Mouse (Mus musculus): ENCODE results near the gene Trank1. TPM values are rescaled to one million over a fixed set of nuclear protein-coding genes. Genes with fewer than 3 reads are reported as not detected.

The Trank1 gene
- polyA plus RNA-seq, 1 experiment from 2014 or later = 17.8 TPM

DNA sequence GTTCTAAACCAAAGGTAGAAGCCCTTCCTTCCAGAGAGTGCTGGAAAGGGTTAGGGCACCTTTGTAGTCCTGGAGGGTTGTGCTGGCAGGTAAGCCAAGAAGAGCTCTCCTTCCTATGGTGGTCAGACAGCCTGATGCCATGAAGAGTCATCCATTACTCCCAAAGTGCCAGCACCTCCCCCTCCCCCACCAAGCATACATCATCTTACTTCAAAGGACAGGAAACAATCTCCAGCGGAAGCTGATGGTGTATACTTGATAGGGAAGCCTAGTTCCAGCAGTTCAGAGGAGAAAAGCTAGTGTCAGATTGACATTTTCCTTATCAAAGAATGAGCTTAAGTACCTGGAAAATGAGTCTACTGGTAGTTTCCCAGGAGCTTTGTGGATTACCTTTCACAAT, 36.4 kb upstream of the Trank1 start:
- Histone ChIP-seq H3K4me2 (ENCODE audit: low read depth, low read length) (peak overlapping the region; percentile 37), H3K36me3 (ENCODE audit: control insufficient read depth, insufficient read depth, low read length) (peaks cover 16% of the 10 kb centered on the region; the same call in 1 of the 2 replicates), H3K27me3 (ENCODE audit: control insufficient read depth, insufficient read depth, low read length) (no peaks in the 10 kb centered on the region), H3K4me1 (ENCODE audit: control insufficient read depth, insufficient read depth, low read length) (peaks cover 43% of the 10 kb centered on the region), H3K9ac (replicated peaks; ENCODE audit: low read depth, low read length) (no peak overlapping the region), H3K9me3 (ENCODE audit: control insufficient read depth, low read length) (no peaks in the 10 kb centered on the region), H3K27ac (ENCODE audit: low read depth, low read length) (no peak overlapping the region), H3K4me3 (ENCODE audit: low read depth, low read length) (no peak overlapping the region)
- 42% methylated on average over 1 of the region's 1 CpGs for WGBS
- no peak for ATAC-seq (ENCODE audit: low read depth)

DNA sequence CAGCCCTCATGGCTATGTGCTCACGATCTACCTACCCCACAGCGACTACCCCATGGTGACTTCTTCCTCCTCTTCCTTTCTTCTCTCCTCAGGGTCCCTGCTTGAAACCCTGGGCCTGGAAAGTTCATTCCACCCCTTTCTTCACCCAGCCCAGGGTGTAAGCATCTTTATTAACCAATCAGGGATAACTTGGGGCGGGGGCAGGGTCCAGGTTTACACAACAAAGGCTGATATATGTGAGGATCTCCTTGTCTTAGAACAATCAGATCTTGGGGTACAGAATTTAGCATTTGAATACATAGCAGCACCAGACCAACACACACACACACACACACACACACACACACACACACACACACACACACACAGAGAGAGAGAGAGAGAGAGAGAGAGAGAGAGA, 26.5 kb upstream of the Trank1 start:
- Histone ChIP-seq H3K27me3 (ENCODE audit: control insufficient read depth, insufficient read depth, low read length) (no peaks in the 10 kb centered on the region), H3K4me1 (ENCODE audit: control insufficient read depth, insufficient read depth, low read length) (0 out of 2 replicates have a peak, but pooled peaks cover 5% of the 10 kb centered on the region), H3K9ac (replicated peaks; ENCODE audit: low read depth, low read length) (no peak overlapping the region), H3K4me2 (ENCODE audit: low read depth, low read length) (no peak overlapping the region), H3K27ac (ENCODE audit: low read depth, low read length) (no peak overlapping the region), H3K4me3 (ENCODE audit: low read depth, low read length) (no peak overlapping the region), H3K9me3 (ENCODE audit: control insufficient read depth, low read length) (no peaks in the 10 kb centered on the region), H3K36me3 (ENCODE audit: control insufficient read depth, insufficient read depth, low read length) (no peaks in the 10 kb centered on the region)
- ATAC-seq (ENCODE audit: low read depth) = no peak
- 24% methylated on average over 3 of the region's 3 CpGs for WGBS

DNA sequence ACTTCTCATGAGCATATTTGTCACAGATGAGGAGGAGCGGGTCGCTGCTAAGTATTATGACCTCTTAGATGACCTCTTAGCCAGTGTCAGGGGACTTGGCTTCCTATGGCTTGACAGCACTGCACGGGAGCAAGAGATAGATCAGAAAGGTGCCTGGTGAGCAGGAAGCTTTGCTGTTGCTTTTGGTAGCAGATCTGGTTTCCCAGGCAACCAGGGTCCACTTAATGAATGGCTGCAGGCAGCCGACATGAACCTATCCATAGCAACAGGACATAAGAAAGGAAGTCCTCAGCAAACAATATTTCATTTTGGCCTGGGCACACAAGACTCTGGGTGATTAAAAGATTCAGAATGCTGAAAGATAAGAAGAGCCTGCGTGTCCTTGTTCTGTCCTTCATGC, 25.9 kb upstream of the Trank1 start:
- Histone ChIP-seq H3K36me3 (ENCODE audit: control insufficient read depth, insufficient read depth, low read length) (no peaks in the 10 kb centered on the region), H3K4me1 (ENCODE audit: control insufficient read depth, insufficient read depth, low read length) (0 out of 2 replicates have a peak, but pooled peaks cover 5% of the 10 kb centered on the region), H3K4me3 (ENCODE audit: low read depth, low read length) (no peak overlapping the region), H3K9ac (replicated peaks; ENCODE audit: low read depth, low read length) (no peak overlapping the region), H3K27ac (ENCODE audit: low read depth, low read length) (no peak overlapping the region; the same call in 1 of the 2 replicates), H3K27me3 (ENCODE audit: control insufficient read depth, insufficient read depth, low read length) (no peaks in the 10 kb centered on the region), H3K4me2 (ENCODE audit: low read depth, low read length) (no peak overlapping the region), H3K9me3 (ENCODE audit: control insufficient read depth, low read length) (no peaks in the 10 kb centered on the region)
- WGBS = 13% methylated on average over 5 of the region's 5 CpGs
- ATAC-seq (ENCODE audit: low read depth) = 0 out of 2 replicates have a peak, but pooled peaks have one; percentile 14

DNA sequence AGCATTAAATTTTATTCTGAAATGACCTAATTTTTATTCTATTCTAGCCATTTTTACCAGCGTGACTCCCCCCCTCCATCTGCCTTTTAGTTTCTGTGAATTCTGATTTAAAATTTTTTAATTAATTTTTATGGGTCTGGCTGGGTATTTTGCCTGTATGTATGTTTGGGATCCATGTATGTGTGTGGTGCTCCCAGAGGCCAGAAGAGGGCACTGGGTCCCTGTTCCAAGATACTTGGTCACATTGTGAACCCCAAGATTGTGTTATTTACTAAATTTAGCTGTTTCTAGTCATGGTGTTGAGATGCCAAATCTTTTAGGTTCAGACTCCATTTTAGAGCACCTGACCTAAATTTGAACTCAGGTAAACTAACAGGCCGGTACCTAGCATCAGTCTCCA, 25.1 kb upstream of the Trank1 start:
- Histone ChIP-seq H3K9me3 (ENCODE audit: control insufficient read depth, low read length) (no peaks in the 10 kb centered on the region), H3K4me2 (ENCODE audit: low read depth, low read length) (no peak overlapping the region), H3K9ac (replicated peaks; ENCODE audit: low read depth, low read length) (no peak overlapping the region), H3K4me1 (ENCODE audit: control insufficient read depth, insufficient read depth, low read length) (0 out of 2 replicates have a peak, but pooled peaks cover 5% of the 10 kb centered on the region), H3K36me3 (ENCODE audit: control insufficient read depth, insufficient read depth, low read length) (no peaks in the 10 kb centered on the region), H3K4me3 (ENCODE audit: low read depth, low read length) (no peak overlapping the region), H3K27ac (ENCODE audit: low read depth, low read length) (no peak overlapping the region), H3K27me3 (ENCODE audit: control insufficient read depth, insufficient read depth, low read length) (no peaks in the 10 kb centered on the region)
- no peak for ATAC-seq (ENCODE audit: low read depth)
- 85% methylated on average over 2 of the region's 2 CpGs for WGBS

DNA sequence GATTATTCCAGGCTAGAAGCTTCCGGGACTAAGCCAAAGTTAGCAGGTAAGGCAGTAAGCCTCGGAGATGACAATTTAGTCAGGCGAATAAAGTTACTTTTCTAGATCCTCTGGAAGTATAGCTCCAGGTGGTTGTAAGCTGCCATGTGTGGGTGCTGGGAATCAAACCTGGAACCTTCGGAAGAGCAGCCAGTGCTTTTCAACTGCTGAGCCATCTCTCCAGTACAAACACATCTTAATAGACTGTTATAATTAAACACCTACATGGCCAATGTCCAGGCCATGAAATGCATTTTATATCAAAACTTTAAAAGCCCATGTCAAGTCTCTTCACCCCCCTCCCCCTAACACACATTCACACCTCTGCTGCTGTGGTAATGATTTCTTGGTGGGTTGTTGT, 23.6 kb upstream of the Trank1 start:
- ATAC-seq (ENCODE audit: low read depth) = no peak
- WGBS = 92% methylated on average over 4 of the region's 4 CpGs
- H3K36me3 ChIP-seq (ENCODE audit: control insufficient read depth, insufficient read depth, low read length) = no peaks in the 10 kb centered on the region

DNA sequence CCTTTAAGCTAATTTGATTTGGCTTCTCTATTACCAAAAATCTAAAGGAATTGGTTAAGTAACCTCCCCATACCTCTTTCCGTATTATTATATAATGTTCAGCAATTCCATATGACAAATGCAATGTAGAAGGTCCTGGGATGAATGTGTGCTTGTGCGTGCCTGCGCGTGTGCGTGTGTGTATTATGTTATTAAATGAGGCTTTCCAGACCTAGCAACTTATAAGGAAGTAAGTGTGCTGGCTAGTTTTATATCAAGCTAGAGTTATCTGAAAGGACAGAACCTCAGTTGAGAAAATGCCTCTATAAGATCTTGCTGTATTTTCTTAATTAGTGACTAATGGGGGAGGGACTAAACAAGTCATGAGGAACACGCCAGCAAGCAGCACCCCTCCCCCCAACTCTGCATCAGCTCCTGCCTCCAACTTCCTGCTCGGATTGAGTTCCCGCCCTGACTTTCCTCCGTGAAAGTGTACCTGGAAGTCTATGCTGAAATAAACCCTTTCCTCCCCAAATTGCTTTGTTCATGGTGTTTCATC, 22.2 kb upstream of the Trank1 start:
- H3K4me2 ChIP-seq (ENCODE audit: low read depth, low read length) = no peak overlapping the region
- 0 out of 2 replicates have a peak, but pooled peaks cover 5% of the 10 kb centered on the region for H3K4me1 ChIP-seq (ENCODE audit: control insufficient read depth, insufficient read depth, low read length)
- no peak overlapping the region for H3K9ac ChIP-seq (replicated peaks; ENCODE audit: low read depth, low read length)
- H3K36me3 ChIP-seq (ENCODE audit: control insufficient read depth, insufficient read depth, low read length) = no peaks in the 10 kb centered on the region
- no peaks in the 10 kb centered on the region for H3K9me3 ChIP-seq (ENCODE audit: control insufficient read depth, low read length)
- H3K27me3 ChIP-seq (ENCODE audit: control insufficient read depth, insufficient read depth, low read length) = no peaks in the 10 kb centered on the region
- no peak overlapping the region for H3K27ac ChIP-seq (ENCODE audit: low read depth, low read length)
- no peak overlapping the region for H3K4me3 ChIP-seq (ENCODE audit: low read depth, low read length)
- ATAC-seq (ENCODE audit: low read depth) = peak; percentile 12; the same call in 1 of the 2 replicates
- 62% methylated on average over 9 of the region's 9 CpGs for WGBS

More for the DNA sequence above, 23.6 kb upstream of the Trank1 start:
- no peaks in the 10 kb centered on the region for H3K9me3 ChIP-seq (ENCODE audit: control insufficient read depth, low read length)
- no peak overlapping the region for H3K9ac ChIP-seq (replicated peaks; ENCODE audit: low read depth, low read length)
- no peak overlapping the region for H3K4me3 ChIP-seq (ENCODE audit: low read depth, low read length)
- H3K27me3 ChIP-seq (ENCODE audit: control insufficient read depth, insufficient read depth, low read length) = no peaks in the 10 kb centered on the region
- H3K4me2 ChIP-seq (ENCODE audit: low read depth, low read length) = no peak overlapping the region
- H3K4me1 ChIP-seq (ENCODE audit: control insufficient read depth, insufficient read depth, low read length) = 0 out of 2 replicates have a peak, but pooled peaks cover 5% of the 10 kb centered on the region
- no peak overlapping the region for H3K27ac ChIP-seq (ENCODE audit: low read depth, low read length)

DNA sequence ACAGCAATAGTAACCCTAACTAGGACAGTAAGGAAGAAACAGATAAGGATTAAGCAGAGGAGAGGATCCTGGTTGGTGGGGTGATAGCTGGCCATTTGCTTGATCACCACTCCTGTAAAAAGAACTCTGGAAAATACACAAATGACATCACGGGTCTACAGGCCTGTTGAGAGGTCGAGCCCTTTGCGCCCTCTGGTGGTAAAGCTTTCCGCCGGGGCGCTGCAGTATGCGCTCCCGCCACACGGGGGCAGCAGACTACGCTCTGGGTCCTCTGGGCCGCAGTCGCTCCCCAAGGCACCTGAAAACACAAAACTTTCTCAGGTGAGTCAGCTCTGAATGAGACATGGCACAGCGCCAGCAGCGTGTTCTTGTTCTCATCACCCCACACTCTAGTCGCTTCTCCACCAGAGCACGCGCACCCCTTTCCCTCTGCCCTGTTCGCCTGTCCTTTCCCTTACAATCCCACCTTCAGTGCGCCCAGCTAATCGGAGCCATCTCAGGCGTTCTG, 21.7 kb upstream of the Trank1 start:
- no peak overlapping the region for H3K4me2 ChIP-seq (ENCODE audit: low read depth, low read length)
- ATAC-seq (ENCODE audit: low read depth) = peak; percentile 71; the same call in 1 of the 2 replicates
- 0 out of 2 replicates have a peak, but pooled peaks cover 5% of the 10 kb centered on the region for H3K4me1 ChIP-seq (ENCODE audit: control insufficient read depth, insufficient read depth, low read length)
- no peak overlapping the region for H3K4me3 ChIP-seq (ENCODE audit: low read depth, low read length)
- no peaks in the 10 kb centered on the region for H3K27me3 ChIP-seq (ENCODE audit: control insufficient read depth, insufficient read depth, low read length)
- H3K36me3 ChIP-seq (ENCODE audit: control insufficient read depth, insufficient read depth, low read length) = no peaks in the 10 kb centered on the region
- 14% methylated on average over 21 of the region's 21 CpGs for WGBS
- no peak overlapping the region for H3K9ac ChIP-seq (replicated peaks; ENCODE audit: low read depth, low read length)
- no peaks in the 10 kb centered on the region for H3K9me3 ChIP-seq (ENCODE audit: control insufficient read depth, low read length)
- H3K27ac ChIP-seq (ENCODE audit: low read depth, low read length) = no peak overlapping the region

DNA sequence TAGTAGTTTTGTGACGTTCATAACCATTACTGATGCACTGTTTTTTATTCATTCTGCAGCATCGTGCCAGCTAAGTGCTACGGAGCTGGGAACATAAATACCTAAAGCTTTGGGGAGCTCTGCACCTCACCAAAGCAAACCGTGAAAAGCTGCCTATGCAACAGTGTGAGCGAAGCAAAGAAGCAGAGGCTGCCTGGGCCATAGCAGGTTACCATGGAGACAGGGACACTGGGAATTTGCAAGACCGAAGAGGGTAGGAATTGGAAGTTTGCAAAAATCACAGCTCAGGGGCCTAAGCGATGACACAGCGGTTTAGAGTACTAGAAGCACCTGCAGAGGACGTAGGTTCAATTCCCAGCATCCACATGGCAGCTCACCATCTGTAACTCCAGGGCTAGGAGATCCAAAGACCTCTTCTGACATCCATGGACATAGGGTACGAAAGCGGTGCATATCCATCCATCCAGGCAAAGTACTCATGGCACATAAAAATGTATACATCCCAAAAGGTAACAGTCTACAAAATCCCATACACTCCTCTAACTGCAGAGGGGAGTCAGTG, 20.9 kb upstream of the Trank1 start:
- H3K4me1 ChIP-seq (ENCODE audit: control insufficient read depth, insufficient read depth, low read length) = 0 out of 2 replicates have a peak, but pooled peaks cover 3% of the 10 kb centered on the region
- H3K4me3 ChIP-seq (ENCODE audit: low read depth, low read length) = no peak overlapping the region
- WGBS = 61% methylated on average over 11 of the region's 11 CpGs
- peak; percentile 24; the same call in 1 of the 2 replicates for ATAC-seq (ENCODE audit: low read depth)
- no peak overlapping the region for H3K9ac ChIP-seq (replicated peaks; ENCODE audit: low read depth, low read length)
- no peak overlapping the region for H3K27ac ChIP-seq (ENCODE audit: low read depth, low read length)
- no peak overlapping the region for H3K4me2 ChIP-seq (ENCODE audit: low read depth, low read length)
- no peaks in the 10 kb centered on the region for H3K9me3 ChIP-seq (ENCODE audit: control insufficient read depth, low read length)
- no peaks in the 10 kb centered on the region for H3K36me3 ChIP-seq (ENCODE audit: control insufficient read depth, insufficient read depth, low read length)
- H3K27me3 ChIP-seq (ENCODE audit: control insufficient read depth, insufficient read depth, low read length) = no peaks in the 10 kb centered on the region

DNA sequence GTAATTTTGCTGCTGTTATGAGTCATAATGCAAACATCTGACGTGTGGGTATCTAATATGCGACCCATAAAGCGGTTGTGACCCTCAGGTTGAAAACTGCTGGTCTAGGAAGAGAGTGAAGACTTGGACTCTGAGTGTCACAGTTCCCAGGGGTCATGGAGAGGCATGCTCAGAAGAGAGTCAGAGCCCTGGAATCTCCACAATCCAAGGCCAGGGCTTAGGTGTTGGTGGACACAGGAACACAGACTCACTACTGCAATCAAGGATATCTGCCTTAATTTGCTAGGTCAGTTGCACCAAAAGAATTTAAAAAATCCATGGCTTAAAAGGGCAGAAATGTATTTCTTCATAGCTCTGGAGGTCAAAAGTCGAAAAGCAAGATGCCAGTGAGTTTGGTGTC, 18.3 kb upstream of the Trank1 start:
- 90% methylated on average over 4 of the region's 4 CpGs for WGBS
- no peak for ATAC-seq (ENCODE audit: low read depth)
- no peak overlapping the region for H3K4me2 ChIP-seq (ENCODE audit: low read depth, low read length)
- no peak overlapping the region for H3K9ac ChIP-seq (replicated peaks; ENCODE audit: low read depth, low read length)
- H3K27ac ChIP-seq (ENCODE audit: low read depth, low read length) = no peak overlapping the region
- H3K4me1 ChIP-seq (ENCODE audit: control insufficient read depth, insufficient read depth, low read length) = no peaks in the 10 kb centered on the region
- no peaks in the 10 kb centered on the region for H3K36me3 ChIP-seq (ENCODE audit: control insufficient read depth, insufficient read depth, low read length)
- no peak overlapping the region for H3K4me3 ChIP-seq (ENCODE audit: low read depth, low read length)
- no peaks in the 10 kb centered on the region for H3K27me3 ChIP-seq (ENCODE audit: control insufficient read depth, insufficient read depth, low read length)
- H3K9me3 ChIP-seq (ENCODE audit: control insufficient read depth, low read length) = no peaks in the 10 kb centered on the region

All from neural tube, embryonic 14.5 days (tissue).